Mouse (Mus musculus) right cerebral cortex, postnatal 36 days (tissue): Measurements from ENCODE around the gene Gfod1.

Source experiments
- DNase-seq, 2 experiments: peaks; one replicate each; pipeline ENCODE4 v3.0.0; 2022; ENCODE audit warnings: low spot score in 2 of 2, mixed read lengths in 1 of 2

Gfod1 gene

DNA sequence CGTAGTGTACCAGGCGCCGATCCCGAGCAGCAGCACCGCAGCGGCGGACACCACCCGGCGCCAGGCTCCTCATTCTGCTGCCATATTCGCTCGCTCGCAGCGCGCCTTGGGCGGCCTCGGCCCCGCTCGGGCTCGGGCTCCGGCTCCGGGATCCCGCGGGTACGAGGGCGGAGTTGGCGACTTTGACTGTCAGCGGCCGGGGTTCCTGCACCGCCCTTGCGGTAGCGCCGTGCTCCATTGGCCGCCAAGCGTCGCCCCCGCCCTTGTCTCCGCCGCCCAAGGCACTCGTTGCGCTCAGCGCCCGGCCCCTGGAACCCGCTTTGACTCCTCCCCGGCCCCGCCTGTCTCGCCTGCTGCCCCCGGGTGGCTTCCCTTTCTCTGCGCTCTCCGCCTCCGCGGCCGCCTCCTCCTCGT lies at the start of gene Gfod1:
Gene Gfod1 (minus strand): TSS at position 155 of the 414 bp plus-strand sequence.
- peak; percentile 93 to 96 for DNase-seq

DNA sequence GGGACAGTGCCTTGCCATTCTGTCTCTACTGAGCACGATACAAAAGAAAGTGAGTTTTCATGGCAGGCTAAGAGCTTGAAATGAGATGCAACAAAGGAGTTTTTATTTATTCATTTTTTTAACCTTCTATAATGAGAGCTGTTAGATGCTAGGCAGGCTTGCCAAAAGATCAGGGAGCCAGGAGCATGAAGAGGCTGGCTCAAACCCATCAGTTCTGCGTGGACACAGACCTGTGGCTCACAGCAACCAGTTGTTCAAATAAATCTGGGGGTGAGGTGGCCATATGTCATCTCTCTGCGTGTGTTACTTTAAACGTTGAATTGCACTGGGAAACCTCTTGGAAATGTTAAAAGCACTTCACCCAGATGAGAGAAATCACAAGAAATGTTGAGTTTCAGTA lies 49.4 kb upstream of the Gfod1 start:
- no peak for DNase-seq

DNA sequence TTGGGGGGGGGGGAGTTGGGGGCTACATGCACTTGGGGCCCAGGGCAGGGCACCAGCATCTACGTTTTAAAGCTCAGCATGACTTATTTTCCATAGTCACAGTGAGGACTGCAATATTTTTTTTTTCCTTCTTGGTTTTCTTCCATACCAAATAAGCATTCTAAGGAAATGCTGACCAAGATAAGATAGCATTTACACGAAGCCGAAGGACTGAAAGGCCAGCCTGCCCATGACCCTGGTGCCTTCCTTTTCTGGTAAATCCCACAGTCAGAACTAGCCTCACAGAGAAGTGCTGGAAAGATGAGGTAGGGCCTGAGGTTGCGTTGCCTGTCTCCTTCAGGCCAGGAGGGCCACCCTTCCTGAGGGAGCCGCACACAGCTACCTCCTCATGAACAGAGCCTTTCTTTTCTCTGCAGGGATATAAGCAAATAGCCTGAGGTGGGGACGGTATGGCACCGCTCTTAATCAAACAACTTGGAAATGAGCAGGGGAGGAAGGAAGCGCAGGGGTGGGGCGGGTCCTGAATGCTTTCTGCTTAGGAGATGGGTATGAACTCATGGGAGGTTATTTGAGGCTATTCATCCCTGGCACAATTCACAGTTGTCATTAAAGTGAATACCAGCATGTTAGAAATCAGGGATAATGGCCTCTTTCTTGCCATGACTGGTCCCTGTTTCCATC lies 46.7 kb upstream of the Gfod1 start:
- no peak for DNase-seq

DNA sequence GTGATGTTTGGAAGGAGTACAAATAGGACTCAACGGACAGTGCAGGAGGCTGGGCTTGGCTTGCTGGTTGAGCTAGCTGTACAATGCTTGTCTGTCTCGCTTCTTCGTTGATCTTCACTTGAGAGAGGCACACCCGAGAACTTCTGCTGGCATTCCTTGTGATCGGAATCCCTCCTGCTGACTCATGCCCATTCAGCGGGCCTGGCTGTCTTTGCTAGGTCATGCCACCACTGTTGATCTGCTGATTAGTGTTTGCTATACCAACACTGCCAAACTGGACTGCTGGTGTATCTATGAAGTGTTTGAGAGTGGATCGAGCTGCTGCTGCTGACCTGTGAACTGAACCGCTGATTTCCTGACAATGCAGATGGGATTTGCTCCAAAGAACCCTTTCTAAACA lies 45.4 kb upstream of the Gfod1 start:
- no peak for DNase-seq

DNA sequence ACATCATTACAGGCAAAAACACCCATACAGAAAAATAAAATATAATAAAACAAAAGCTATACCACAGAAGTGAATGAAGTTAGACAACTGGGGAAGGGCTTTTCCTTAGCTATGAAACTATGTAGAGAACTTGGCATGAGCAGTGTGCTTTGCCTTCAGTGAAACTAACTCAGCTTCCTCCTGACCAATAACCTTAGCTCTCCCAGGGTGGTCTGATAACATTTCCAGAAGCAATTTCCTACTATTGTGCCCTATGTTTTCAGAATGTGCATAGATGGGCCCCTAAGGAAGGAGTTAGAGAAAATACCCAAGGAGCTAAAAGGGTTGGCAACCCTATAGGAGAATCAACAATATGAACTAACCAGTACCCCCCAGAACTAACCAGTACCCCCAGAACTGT lies 42.9 kb upstream of the Gfod1 start:
- DNase-seq: no peak

DNA sequence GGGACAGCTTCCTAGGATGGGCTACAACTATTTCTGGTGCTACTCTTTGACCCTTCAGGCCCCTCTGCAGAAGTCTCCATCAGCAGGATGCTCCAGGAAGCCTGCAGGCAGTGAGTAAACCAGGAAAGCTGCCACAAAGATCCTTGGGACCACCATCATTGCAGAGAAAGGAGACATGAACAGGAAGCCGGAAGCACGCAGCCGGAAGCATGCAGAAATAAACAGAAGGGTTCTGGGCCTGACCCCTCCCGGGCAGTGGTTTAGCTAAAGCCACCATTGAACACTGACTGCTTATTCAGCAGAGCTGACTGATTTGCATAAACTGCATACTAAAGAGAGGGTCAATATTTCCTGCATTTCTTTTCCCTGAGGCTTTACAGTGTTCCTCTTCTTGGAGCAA lies 34.7 kb upstream of the Gfod1 start:
- DNase-seq: no peak

DNA sequence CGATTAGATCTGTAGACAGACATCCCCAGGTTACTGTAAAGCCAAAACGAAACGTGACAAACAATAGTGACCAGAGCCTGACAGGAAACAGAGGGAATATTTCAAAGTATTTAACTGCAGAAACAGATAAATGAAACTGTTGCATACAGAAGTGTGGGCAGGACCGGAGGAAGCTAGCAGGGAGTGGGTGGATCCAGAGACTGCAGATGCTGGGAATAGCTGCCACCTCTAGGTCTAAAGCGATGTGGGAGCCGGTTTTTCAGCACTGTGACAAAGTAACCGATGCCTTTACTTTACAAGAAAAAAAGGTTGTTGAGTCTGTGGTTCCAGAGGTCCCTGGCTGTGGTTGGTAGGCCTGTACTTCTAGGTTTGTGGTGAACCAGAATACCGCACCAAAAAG lies 34.0 kb upstream of the Gfod1 start:
- peak; percentile 6 to 12 for DNase-seq

DNA sequence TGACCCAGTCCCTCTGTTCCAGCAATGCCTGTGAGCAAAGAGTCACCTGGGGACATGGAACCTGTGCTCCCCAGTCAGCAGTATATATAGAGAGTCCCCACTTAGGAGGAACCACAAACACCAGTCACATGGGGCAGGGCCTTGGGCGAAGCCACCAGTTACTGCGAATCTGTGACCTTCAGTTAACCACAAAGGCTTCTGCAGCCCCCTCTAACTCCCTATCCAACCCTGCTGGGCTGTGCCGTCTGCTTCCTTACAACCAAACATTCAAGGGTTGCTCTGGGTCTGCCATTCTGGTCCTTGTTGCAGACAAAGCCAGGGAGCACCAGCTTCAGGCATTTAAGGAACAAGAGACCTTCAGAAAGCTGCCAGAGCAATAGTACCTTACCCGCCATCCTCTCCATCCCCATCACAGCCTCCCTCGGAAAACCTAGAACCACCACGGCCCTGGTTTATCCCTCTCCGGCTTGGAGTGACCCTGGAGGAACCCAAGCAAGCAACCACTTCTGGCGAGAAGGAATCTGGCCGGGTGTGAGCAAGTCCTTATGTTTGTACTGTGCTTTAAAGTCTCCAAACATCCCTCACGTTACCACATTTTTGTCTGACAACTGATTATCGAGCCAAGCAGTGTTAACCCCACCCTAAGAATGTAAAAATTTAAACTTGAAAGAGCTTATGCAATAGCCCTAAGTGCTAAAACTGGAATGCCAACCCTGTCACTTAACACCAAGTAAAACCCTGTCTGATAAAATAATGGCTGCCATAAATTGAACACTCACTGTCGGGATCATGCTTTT lies 32.7 kb upstream of the Gfod1 start:
- DNase-seq: no peak

DNA sequence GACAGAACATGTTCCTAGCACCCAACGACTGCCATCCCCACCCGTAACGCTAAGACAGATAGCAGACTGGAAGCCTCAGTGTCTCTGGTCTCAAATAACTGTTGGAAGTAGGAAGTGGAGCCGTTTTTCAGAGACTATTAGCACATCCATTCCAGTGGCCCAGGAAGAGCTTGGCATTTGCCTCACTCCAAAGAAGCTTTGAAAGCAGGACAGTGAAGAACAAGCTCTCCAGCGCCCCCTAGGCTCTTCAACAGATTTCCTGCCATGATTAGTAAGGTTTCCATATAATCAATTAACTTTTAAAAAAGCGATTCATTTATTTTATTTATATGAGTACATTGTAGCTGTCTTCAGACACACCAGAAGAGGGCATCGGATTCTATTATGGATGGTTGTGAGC lies 28.6 kb upstream of the Gfod1 start:
- DNase-seq: no peak

DNA sequence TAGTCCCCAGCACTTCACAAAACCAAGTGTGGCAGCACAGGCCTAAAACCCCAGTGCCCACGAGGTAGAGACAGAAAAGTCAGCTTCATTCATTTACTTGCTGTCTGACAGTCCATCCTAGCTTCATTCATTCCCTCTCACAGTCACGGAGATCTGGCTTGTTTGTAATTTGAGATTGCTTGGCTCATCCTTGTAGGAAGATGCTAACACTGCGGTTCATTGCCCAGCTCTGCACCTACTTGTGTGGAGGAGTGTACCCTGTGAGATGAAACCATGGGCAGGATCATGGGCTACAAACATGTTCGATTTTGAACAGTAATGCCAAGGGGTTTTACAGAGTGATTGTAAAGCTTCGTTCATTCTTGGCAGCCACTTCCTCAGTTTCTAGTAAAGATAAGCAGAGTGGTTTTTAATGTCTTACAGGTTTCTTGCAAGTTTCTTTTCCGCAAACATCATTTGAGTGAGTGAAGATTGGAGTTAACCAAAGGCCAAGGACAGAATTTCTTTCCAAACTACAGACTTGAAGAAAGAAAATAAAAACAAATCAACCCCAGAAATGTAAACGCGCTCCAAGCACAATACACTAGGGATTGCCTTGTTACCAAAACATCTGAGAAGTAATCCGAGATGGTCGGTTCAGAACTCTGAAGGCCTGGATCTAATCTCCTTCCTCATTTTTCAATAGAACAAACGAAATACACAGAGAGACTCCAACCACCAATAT lies 27.9 kb upstream of the Gfod1 start:
- no peak for DNase-seq

DNA sequence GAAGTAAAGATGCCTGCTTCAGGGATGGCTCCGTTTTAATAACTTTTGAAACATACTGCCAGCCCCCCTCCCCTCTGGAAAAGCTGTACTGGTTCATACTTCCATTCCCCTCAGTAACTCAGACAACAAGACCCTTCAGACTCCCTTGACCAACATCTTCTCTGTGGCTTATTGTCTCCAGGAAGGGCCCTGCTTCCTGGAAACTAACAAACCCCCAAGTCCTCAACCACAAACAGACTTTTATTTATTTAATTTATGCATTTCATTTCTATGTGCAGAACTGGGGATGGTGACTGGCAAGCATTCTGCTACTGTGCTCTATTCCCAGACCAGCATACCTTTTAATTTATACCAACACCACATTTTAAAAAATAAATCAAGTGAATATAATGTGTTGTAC lies 21.5 kb upstream of the Gfod1 start:
- DNase-seq: no peak

DNA sequence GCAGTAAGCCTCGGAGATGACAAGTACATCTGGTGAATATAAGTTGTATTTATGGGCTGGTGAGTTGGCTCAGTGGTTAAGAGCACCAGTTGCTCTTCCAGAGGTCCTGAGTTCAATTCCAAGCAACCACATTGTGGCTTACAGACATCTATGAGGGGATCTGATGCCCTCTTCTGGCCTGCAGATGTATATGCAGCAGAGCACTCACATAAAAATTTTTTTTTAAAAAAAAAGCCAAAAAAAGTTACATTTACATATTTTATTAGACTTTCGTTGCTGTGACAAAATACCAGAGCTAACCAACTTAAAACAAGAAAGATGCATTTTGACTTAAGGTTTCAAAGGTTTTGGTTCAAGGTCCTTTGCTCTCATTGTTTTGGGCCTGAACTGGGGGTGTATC lies 17.5 kb upstream of the Gfod1 start:
- no peak for DNase-seq

DNA sequence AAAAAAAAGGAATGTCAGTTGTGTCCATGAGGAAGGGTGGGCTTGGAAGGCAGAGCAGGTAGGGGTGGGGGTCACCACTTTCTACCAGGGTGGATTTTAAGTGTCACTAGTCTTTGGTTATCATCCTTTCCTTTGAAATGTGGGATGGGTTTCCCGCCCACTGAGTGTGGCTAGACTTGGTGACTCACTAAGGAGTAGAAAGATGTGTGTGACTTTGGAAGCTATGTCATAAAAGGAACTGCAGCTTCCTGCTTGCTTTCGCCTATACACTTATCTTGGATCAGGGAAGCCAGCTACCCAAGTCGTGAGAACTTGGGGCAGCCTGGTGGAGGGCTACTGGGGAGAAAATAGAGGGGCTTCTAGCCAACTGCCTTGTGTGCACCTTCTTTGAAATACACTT lies 15.4 kb upstream of the Gfod1 start:
- no peak for DNase-seq

DNA sequence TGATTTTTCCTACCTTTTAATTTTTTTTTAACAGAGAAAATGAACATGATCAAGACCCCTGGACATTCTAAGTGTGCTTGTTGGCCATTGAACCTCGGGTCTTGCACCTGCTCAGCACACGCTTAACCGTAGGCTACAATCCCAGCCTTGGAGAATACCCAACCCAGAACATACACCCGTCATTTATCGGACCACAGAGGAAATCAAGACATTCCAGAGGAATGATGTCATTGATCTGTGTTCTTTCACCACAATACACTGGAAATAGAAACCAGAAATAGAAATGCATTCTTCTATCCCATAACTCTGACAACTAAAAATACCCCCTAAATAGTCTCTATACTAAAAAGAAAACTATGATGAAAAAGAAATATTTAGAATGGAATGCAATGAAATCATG lies 13.4 kb upstream of the Gfod1 start:
- no peak for DNase-seq

DNA sequence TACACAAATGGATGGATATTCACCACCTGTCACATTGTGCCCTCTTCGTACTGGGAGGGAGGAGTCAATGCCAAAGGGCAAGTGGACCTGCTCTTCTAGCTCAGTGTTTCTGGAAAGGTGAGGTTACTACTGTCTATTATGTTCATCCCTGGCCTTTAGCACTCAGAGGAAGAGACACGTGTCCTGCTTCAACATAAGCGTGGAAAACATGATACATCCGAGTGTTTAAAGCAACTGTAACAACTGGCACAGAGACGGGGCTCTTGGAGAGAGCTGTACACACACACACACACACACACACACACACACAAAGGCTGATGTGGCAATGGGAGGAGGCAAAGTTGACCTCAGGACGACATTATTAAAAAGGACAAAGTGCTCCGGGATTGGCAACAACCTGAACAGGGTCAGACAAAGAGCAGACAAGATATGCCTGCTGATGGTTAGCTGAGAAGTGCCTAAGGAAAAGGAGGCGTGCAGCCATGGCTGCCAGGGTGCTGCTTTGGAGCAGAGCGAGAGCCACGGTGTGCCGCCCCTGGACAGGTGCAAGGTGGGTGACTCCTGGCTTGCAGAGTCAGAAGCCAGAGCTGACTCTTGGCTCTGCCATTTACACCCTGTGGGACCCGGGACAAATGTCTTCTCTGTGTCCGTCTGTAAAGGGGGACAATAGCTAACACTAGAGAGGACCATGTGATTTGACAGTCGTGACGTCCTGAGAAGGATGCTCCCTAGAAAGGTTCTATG lies 1.4 kb upstream of the Gfod1 start:
- no peak for DNase-seq

DNA sequence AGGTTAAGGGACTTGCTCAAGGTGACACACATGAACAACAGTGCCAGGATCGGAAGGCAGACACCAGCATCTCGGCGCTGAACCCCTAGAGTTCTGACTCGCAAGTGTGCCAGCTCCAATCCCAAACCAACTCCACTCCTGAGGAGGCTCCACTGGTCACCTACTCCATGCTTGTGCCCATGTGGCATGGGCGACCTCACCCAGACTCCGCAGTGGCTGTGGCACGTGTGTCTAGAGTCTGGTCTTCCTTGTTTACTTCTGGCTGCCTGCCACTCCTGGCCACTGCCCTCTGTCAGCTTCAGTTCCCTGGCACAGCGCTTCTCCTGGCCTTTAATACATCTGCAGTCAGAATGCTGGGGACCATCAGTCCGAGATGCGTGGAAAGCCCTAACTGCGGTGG lies 728 bp upstream of the Gfod1 start:
- DNase-seq: no peak

DNA sequence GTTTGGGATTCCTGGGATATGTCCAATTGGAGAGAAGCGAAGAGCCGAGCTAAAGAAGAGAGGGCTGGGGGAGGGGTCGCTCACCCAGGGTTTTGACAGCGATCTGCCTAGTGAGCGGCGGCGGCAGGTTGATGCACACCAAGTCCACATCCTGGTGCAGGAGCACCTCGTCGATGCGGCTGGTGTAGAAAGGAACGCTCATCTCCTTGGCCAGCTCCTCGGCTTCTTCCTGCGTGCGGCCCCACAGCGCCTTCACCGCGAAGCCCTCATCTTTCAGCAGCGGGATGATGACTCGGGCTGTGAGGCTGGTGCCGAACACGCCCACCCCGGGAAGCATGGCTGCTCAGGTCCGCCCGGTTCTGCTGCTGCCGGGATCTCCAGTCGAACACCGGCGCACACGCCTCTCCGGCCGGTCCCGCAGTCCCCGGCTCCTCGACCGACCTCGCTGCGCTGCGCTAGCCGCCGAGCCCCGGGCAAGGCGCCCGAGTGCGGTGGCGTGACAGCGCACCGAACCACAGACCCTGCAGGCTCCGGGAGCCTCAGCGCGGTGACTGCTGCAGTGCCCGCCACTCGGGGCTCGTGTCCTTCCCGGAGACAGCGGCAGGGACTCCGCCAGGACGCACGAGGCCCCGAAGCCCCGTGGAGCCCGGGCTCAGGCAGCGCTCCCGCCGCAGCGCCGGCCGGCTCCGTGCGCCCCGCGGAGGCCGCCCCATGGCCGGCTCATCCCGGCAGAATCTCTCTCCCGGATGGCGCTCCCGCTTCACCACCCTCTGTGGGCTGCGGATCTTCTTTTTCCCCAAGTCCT lies 609 bp downstream of the Gfod1 start:
- DNase-seq: no peak

DNA sequence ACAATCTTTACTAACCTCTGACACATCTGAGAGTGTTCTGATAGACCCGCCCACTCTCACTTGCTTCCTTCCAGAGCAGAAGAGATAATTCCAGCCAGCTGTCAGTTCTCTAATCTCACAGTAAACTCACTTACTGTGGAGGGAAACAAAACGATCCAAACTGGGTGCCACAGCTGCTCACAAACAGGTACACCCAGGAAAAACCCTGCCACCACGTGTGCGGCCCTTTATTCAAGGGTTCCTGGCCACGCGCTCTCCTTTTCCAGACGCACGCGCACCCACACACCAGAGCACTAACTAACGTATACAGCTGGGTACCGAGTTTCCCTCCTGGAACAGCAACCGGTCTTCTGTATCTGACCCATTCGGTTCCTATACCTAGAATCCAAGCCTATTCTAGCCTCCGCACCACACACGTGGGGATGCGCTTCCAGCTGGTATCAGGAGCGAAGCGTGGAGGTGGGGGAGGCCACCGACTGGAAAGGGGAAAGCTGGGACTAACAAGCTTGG lies 1.3 kb downstream of the Gfod1 start:
- DNase-seq: no peak

DNA sequence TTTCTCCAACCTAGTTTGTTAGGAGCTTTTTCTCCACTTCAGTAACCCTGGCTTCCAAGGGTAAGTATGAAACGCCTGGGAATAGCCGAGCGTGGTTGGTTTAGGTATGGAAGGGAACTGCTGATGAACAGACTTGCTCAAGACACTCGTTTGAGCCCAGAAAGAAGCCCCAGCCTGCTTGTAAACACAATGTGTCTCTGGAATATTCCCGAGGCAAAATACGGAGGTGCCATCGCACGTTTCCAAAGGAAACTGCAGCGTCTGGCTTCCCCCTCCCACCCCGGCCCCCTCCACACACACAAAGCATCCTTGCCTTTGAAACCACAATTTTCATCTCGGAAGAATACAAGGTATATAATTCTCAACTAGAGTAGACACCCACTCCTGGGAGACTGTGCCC lies 1.7 kb downstream of the Gfod1 start:
- no peak for DNase-seq

DNA sequence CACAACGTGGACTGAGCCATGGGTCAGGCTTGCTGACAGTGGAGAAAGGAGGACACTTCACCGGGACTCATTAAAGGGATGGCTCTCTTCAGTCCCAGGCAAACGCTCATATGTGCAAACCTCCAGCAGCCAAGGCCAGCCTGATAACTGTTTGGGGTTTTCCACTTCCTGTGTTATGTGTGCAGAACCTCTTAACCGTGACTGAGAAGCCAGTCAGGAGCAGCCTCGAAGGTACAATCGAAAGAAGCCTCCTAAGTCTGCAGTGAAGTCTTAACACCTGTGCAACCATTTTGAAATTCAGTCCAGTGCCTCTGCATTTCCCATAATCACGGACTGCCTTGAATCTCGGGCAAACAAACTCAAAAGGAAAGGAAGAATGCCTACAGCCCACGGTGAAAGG lies 3.1 kb downstream of the Gfod1 start:
- no peak for DNase-seq

DNA sequence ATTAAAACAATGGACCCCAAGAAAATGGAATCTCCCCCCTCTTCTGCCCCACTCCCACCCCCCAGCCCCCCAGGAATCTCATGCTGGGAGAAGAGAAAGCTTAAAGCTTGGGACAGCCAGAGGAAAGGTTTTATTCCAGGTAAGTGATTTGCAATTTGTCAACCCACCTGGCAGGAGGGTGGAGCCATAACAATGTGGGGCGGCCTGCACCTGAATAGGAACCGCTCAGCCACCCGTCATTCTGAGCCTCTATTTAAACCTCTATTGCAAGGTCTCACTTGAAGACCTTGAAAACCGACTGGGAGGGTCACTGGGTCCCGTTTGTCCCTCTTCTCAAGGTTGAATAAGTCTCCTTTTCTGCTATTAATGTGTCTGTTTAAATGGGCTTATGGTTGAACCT lies 3.6 kb downstream of the Gfod1 start:
- no peak for DNase-seq
